Mouse (Mus musculus) lung, embryonic 16.5 days (tissue): ENCODE measurements around the gene St6gal2. TPM values are rescaled to one million over a fixed set of nuclear protein-coding genes. Genes with fewer than 3 reads are reported as not detected.

Experiments used
- ATAC-seq: fragments of 200-750 bp; cut with Nextera tagmentation; 2 replicates; pipeline ENCODE4 v1.8.0; 2017; ENCODE audit warnings: low read depth, mild to moderate bottlenecking, moderate library complexity
- H3K27ac ChIP-seq: fragments of 300-500 bp; sonication (generic); 2 replicates; pipeline ENCODE4 v1.5.1; 2014; ENCODE audit warnings: mild to moderate bottlenecking, control low read depth, low read length
- H3K27me3 ChIP-seq: fragments of 300-500 bp; sonication (generic); 2 replicates; pipeline ENCODE4 v1.6.1; 2014; ENCODE audit warnings: low read depth, low read length, mixed read lengths; ENCODE audit not compliant: control insufficient read depth, insufficient read depth
- H3K36me3 ChIP-seq: fragments of 300-500 bp; sonication (generic); 2 replicates; pipeline ENCODE4 v1.6.1; 2014; ENCODE audit warnings: low read length; ENCODE audit not compliant: control insufficient read depth, insufficient read depth
- H3K4me1 ChIP-seq: fragments of 300-500 bp; sonication (generic); replicated peaks from 2 replicates; pipeline ENCODE4 v1.6.1; 2014; ENCODE audit warnings: low read length, mixed read lengths; ENCODE audit not compliant: control insufficient read depth, insufficient read depth
- H3K4me2 ChIP-seq: fragments of 300-500 bp; sonication (generic); 2 replicates; pipeline ENCODE4 v1.6.1; 2014; ENCODE audit warnings: low read depth, low read length, control low read depth
- H3K4me3 ChIP-seq: fragments of 300-500 bp; sonication (generic); 2 replicates; pipeline ENCODE4 v1.5.1; 2014; ENCODE audit warnings: mild to moderate bottlenecking, low read length, control low read depth
- H3K9ac ChIP-seq: fragments of 300-500 bp; sonication (generic); 2 replicates; pipeline ENCODE4 v1.6.1; 2014; ENCODE audit warnings: low read length, control low read depth
- H3K9me3 ChIP-seq: fragments of 300-500 bp; sonication (generic); 2 replicates; pipeline ENCODE4 v1.6.1; 2016; ENCODE audit warnings: low read length; ENCODE audit not compliant: control insufficient read depth
- WGBS: fragments of 180-500 bp; shearing (Covaris S2); extraction: QIAGEN DNeasy Blood & Tissue Kit; methylation state at CpG from one replicate; pipeline ENCODE4 v1.1.7; 2014; 5-methylcytosine and 5-hydroxymethylcytosine counted together
- polyA plus RNA-seq: library from polyadenylated mRNA; unstranded; fragments of >200 nt; fragmentation: Nextera tagmentation; extraction: Ambion mirVana; gene quantifications from 2 replicates; pipeline ENCODE4 v1.2.1, GENCODE M21; 2015

Gene St6gal2
- polyA plus RNA-seq, 1 experiment from 2014 or later = 0.43 TPM

DNA sequence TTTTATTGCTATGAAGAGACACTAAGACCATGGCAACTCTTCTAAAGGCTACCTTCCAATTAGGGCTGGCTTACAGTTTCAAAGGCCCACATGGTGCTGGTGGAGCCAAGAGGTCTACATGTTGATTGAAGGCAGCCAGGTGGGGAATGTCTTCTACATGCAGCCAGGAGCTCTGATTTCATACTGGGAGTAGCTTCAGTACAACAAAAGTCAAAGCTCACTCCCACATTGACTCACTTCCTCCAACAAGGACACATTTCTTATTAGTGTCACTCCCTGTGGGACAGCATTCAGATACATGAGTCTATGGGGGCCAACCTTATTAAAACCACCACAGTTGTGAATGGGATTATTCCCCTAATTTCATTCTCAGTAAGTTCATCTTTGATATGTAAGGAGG, 23.8 kb downstream of the St6gal2 start:
- ATAC-seq = no peak
- H3K4me1 ChIP-seq = no peaks in the 10 kb centered on the region
- H3K4me3 ChIP-seq = no peak overlapping the region
- H3K4me2 ChIP-seq = no peak overlapping the region
- H3K9ac ChIP-seq = no peak overlapping the region
- no peak overlapping the region for H3K27ac ChIP-seq
- no peaks in the 10 kb centered on the region for H3K9me3 ChIP-seq
- H3K36me3 ChIP-seq = no peaks in the 10 kb centered on the region
- H3K27me3 ChIP-seq = no peaks in the 10 kb centered on the region

- H3K27ac ChIP-seq = no peak overlapping the region
- H3K9ac ChIP-seq = no peak overlapping the region
- ATAC-seq = no peak
- WGBS = 69% methylated on average over 4 of the region's 4 CpGs
- no peak overlapping the region for H3K4me3 ChIP-seq
- H3K27me3 ChIP-seq = no peaks in the 10 kb centered on the region
- H3K36me3 ChIP-seq = no peaks in the 10 kb centered on the region
- H3K4me2 ChIP-seq = no peak overlapping the region
- H3K4me1 ChIP-seq = no peaks in the 10 kb centered on the region
- no peaks in the 10 kb centered on the region for H3K9me3 ChIP-seq
Observed at GRCm38 (mm10) chr17:55475974-55476373, 30.8 kb downstream of the St6gal2 start.

GRCm38 (mm10) chr17:55477361-55477760, 32.2 kb downstream of the St6gal2 start:
- Histone ChIP-seq H3K9me3 (no peaks in the 10 kb centered on the region), H3K9ac (no peak overlapping the region), H3K36me3 (no peaks in the 10 kb centered on the region), H3K4me2 (no peak overlapping the region), H3K4me3 (no peak overlapping the region), H3K4me1 (no peaks in the 10 kb centered on the region), H3K27me3 (no peaks in the 10 kb centered on the region), H3K27ac (no peak overlapping the region)
- ATAC-seq = no peak

GRCm38 (mm10) chr17:55479367-55479766, 34.2 kb downstream of the St6gal2 start:
- Histone ChIP-seq H3K9me3 (no peaks in the 10 kb centered on the region), H3K36me3 (no peaks in the 10 kb centered on the region), H3K4me1 (no peaks in the 10 kb centered on the region), H3K4me3 (no peak overlapping the region), H3K9ac (no peak overlapping the region), H3K27ac (no peak overlapping the region), H3K27me3 (no peaks in the 10 kb centered on the region), H3K4me2 (no peak overlapping the region)
- no peak for ATAC-seq
- WGBS = 67% methylated on average over 7 of the region's 7 CpGs

DNA sequence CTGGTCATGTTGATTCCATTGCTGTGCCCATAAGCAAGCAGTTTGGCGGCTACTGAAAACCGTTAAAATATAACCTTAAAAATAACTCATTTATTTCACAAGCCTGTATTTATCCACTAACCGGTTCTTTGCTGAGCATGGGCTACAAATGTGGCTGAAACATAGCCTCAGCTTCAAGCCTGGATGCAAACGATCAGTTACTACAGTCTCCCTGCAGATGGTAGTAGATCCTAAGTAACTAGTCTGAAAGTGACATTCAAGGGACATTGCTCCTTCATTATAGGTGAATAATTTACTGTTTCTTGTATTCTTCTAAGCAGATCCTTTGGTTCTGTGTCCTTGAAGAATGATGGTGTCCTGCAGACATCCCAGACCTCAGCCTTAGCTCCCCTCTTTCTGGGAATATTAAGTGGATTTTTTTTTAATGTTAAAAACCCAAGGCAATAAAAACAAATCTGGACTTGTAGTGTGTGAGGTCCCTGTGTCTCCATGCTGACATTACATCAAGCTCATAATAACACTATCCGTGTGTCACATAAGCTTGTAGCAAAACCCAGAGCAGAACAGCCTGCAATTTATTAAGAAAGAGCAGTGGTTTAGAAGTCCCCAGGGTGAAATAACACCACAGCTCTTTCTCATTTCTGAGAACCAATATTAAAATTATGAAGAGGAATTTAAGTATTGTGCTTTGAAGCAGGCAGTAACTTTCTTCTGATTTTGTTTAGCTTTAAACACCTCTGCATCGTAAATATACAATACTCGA, 39.1 kb downstream of the St6gal2 start:
- Histone ChIP-seq H3K27me3 (no peaks in the 10 kb centered on the region), H3K9ac (no peak overlapping the region), H3K9me3 (no peaks in the 10 kb centered on the region), H3K36me3 (no peaks in the 10 kb centered on the region), H3K4me1 (no peaks in the 10 kb centered on the region), H3K4me2 (no peak overlapping the region), H3K27ac (no peak overlapping the region), H3K4me3 (no peak overlapping the region)
- no peak for ATAC-seq
- 79% methylated on average over 7 of the region's 7 CpGs for WGBS

DNA sequence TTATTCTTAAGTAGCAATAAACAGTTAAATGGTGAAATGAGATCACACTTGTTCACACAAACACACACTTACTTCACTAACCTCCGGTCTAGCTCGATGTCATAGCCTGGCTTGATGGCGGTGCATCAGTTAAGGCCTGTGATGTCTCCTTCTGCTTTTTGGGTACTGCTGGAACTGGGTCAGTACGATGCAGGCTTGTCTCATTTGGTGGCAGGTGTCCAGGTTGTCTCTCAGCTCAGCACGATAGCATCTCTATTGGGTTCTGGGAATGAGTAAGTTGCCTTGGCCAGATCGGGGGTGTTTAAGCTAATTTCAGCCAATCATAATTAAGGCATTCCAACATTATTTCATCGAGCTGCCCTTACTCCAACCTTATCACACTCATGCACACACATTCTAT, 86.7 kb downstream of the St6gal2 start:
- H3K4me2 ChIP-seq = no peak overlapping the region
- no peak for ATAC-seq
- no peaks in the 10 kb centered on the region for H3K36me3 ChIP-seq
- no peaks in the 10 kb centered on the region for H3K27me3 ChIP-seq
- no peak overlapping the region for H3K27ac ChIP-seq
- H3K9ac ChIP-seq = no peak overlapping the region
- H3K9me3 ChIP-seq = no peaks in the 10 kb centered on the region; the same call in 1 of the 2 replicates
- no peaks in the 10 kb centered on the region for H3K4me1 ChIP-seq
- WGBS = 82% methylated on average over 7 of the region's 7 CpGs
- no peak overlapping the region for H3K4me3 ChIP-seq

- Histone ChIP-seq H3K36me3 (no peaks in the 10 kb centered on the region), H3K4me3 (no peak overlapping the region), H3K27ac (no peak overlapping the region), H3K9ac (no peak overlapping the region), H3K4me1 (no peaks in the 10 kb centered on the region), H3K9me3 (no peaks in the 10 kb centered on the region), H3K27me3 (no peaks in the 10 kb centered on the region), H3K4me2 (no peak overlapping the region)
- no peak for ATAC-seq
- WGBS = 55% methylated on average over 1 of the region's 1 CpGs
Observed at GRCm38 (mm10) chr17:55548476-55548875, 103.3 kb downstream of the St6gal2 start.

DNA sequence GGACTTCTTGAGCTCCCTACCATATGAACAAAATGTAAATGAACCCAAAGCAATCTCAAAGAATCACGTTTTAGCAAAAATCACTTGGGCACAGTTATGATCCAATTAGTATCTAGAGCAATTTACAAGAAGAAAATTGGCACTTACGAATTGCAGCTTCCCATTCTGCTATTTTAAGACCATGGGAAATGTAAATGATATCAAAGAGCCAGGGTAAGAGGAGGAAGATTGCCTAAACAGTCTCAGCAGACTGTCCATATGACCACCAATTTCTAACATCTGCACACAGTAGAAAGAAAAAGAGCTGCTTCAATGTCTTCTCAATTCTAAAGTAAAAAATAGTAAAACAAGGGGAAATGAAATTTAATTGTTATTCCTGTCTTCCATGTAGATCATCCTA, 116.6 kb downstream of the St6gal2 start:
- Histone ChIP-seq H3K4me1 (no peaks in the 10 kb centered on the region), H3K4me3 (no peak overlapping the region), H3K27ac (no peak overlapping the region), H3K9ac (no peak overlapping the region), H3K36me3 (no peaks in the 10 kb centered on the region), H3K9me3 (no peaks in the 10 kb centered on the region), H3K4me2 (no peak overlapping the region), H3K27me3 (no peaks in the 10 kb centered on the region)
- WGBS = 53% methylated on average over 2 of the region's 2 CpGs
- ATAC-seq = no peak
